Mouse (Mus musculus): Measurements from ENCODE around the gene Olfr1411. TPM values are rescaled to one million over a fixed set of nuclear protein-coding genes. Genes with fewer than 3 reads are reported as not detected.

Gene Olfr1411
- total RNA-seq (2023), result not detected

DNA sequence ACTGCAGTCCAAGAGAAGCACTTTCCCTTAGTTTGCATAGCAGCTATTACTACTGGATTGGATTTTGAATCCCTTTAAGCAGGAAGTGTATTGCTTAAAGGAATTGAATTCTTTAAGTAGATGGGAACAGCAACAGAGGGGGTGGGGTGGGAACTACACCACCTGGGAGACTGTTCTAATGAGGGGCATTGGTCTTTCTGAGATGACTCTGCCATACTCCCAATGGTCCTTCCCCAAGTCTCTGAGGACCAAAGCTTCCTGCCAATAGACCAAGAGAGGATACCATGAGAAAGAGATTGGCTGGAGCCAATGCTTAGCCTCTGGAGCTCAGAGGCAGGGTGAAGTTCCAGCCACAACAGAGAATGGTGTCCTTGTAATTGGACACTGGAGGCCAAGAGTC, at the start of gene Olfr1411:
Olfr1411 (plus strand) TSS at position 301 of the 400 bp plus-strand sequence.

DNA sequence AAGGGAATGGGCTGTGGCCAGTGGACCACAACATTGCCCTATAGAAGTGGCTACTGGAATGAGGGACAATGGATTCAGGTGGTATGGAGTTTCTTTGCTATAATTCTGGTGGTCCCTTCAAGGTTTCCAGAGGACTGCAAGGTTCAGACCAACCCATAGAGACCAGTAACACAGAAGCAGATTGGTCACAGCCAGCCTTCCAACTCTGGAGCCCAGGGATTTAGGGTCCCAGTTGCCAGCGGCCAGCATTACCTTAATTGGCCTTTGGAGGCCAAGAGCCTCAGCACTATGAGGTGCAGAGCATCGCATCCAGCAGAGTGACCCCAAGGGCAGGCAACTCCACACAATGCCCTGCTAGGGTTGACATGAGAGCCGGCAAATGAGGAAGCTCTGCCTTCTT, 23.2 kb upstream of the Olfr1411 start, which contains the start of gene Olfr1413:
Olfr1413 (plus strand) TSS at position 301 of the 400 bp plus-strand sequence.

GRCm38 (mm10) chr1:92585479-92585878, 8.7 kb upstream of the Olfr1411 start, which contains the start of gene Olfr1412:
TSS of gene Olfr1412 (plus strand) at chr1:92585779.

GRCm38 (mm10) chr1:92605482-92605881, 11.3 kb downstream of the Olfr1411 start, which contains the start of gene Olfr1410:
TSS of gene Olfr1410 (plus strand) at chr1:92605782.

GRCm38 (mm10) chr1:92617488-92617887, 23.3 kb downstream of the Olfr1411 start, which contains the start of gene Olfr12:
TSS of gene Olfr12 (plus strand) at chr1:92617788.

GRCm38 (mm10) chr1:92641514-92642272, 47.5 kb downstream of the Olfr1411 start, which contains the start of gene Cops9:
TSS of gene Cops9 (minus strand) at chr1:92641985.

Other genes with a start within 250 kb of the Olfr1411 start
- gene Ndufa10, start 120.6 kb upstream of the Olfr1411 start, total RNA-seq (2023), result 137 TPM
- not detected for gene Olfr1416, start 109.3 kb upstream of the Olfr1411 start, total RNA-seq (2023)
- not detected for gene Olfr1415, start 98.3 kb upstream of the Olfr1411 start, total RNA-seq (2023)
- not detected for gene Olfr1414, start 75.8 kb upstream of the Olfr1411 start, total RNA-seq (2023)
- gene Olfr1413, start 23.1 kb upstream of the Olfr1411 start, total RNA-seq (2023), result not detected
- gene Olfr1412, start 8.6 kb upstream of the Olfr1411 start, total RNA-seq (2023), result not detected
- not detected for gene Olfr1410, start 11.4 kb downstream of the Olfr1411 start, total RNA-seq (2023)
- not detected for gene Olfr12, start 23.4 kb downstream of the Olfr1411 start, total RNA-seq (2023)
- gene Cops9, start 47.6 kb downstream of the Olfr1411 start, total RNA-seq (2023), result 98.9 TPM
- 0.59 TPM for gene Otos, start 54.4 kb downstream of the Olfr1411 start, total RNA-seq (2023)
- 4.6 TPM for gene Gpc1, start 237.2 kb downstream of the Olfr1411 start, total RNA-seq (2023)

All from CD4-positive naive resting alpha-beta T cell, adult 57 days (primary cell).